Mouse (Mus musculus) megakaryocyte, embryonic 14.5 days (primary cell): ENCODE measurements around the gene Slc38a6. TPM values are rescaled to one million over a fixed set of nuclear protein-coding genes. Genes with fewer than 3 reads are reported as not detected.

Source experiments
- H3K27me3 ChIP-seq: replicated peaks from 2 replicates; pipeline ENCODE3; 2012; ENCODE audit warnings: inconsistent platforms
- H3K36me3 ChIP-seq: replicated peaks from 2 replicates; pipeline ENCODE3; 2012; ENCODE audit warnings: low read length, inconsistent platforms, mixed read lengths
- H3K4me1 ChIP-seq: 2 replicates; pipeline ENCODE4 v1.6.1; 2012; ENCODE audit warnings: inconsistent platforms
- H3K4me3 ChIP-seq: replicated peaks from 2 replicates; pipeline ENCODE3; 2012; ENCODE audit warnings: moderate library complexity, mild to moderate bottlenecking, inconsistent platforms
- H3K9me3 ChIP-seq: 2 replicates; pipeline ENCODE4 v1.6.1; 2012; ENCODE audit warnings: inconsistent platforms
- FLI1 ChIP-seq: IDR thresholded peaks from 2 replicates; pipeline ENCODE4 v1.6.1; 2012; ENCODE audit warnings: low read length, inconsistent platforms, mixed read lengths
- GATA1 ChIP-seq: IDR thresholded peaks from 3 replicates; pipeline ENCODE4 v1.6.1; 2012; ENCODE audit warnings: mixed read lengths, low read length, inconsistent platforms, borderline replicate concordance
- polyA plus RNA-seq: library from polyadenylated mRNA; stranded (reverse); fragments of >175 nt; gene quantifications from 2 replicates; pipeline ENCODE4 v1.2.3, GENCODE M21; 2012; ENCODE audit warnings: low replicate concordance; ENCODE audit not compliant: insufficient read depth

The Slc38a6 gene
- polyA plus RNA-seq, 1 experiment = 2.8 TPM

- peaks cover 21% of the 10 kb centered on the region for H3K36me3 ChIP-seq
- no peaks in the 10 kb centered on the region for H3K27me3 ChIP-seq
- no peaks in the 10 kb centered on the region for H3K9me3 ChIP-seq
- H3K4me3 ChIP-seq = peak overlapping the region; percentile 17
- H3K4me1 ChIP-seq = peaks cover 57% of the 10 kb centered on the region
- no peak for TF ChIP-seq FLI1
- no peak for TF ChIP-seq GATA1
Observed at GRCm38 (mm10) chr12:73334051-73334551, 47.5 kb downstream of the Slc38a6 start.

- Histone ChIP-seq H3K27me3 (no peaks in the 10 kb centered on the region), H3K9me3 (no peaks in the 10 kb centered on the region), H3K36me3 (peaks cover 18% of the 10 kb centered on the region), H3K4me3 (peak overlapping the region; percentile 35), H3K4me1 (peaks cover 58% of the 10 kb centered on the region)
- no peak for TF ChIP-seq FLI1
- TF ChIP-seq GATA1 = no peak
Observed at GRCm38 (mm10) chr12:73337127-73337526, 50.5 kb downstream of the Slc38a6 start.

GRCm38 (mm10) chr12:73340642-73341293, 54.2 kb downstream of the Slc38a6 start:
- Histone ChIP-seq H3K36me3 (peaks cover 34% of the 10 kb centered on the region), H3K4me1 (peaks cover 50% of the 10 kb centered on the region), H3K4me3 (no peak overlapping the region), H3K27me3 (no peaks in the 10 kb centered on the region), H3K9me3 (no peaks in the 10 kb centered on the region)
- TF ChIP-seq GATA1 = no peak
- no peak for TF ChIP-seq FLI1

- peak overlapping the region; percentile 85 for H3K4me3 ChIP-seq
Observed at GRCm38 (mm10) chr12:73341703-73342663, 55.4 kb downstream of the Slc38a6 start.

GRCm38 (mm10) chr12:73344300-73344699, 57.7 kb downstream of the Slc38a6 start:
- peaks cover 38% of the 10 kb centered on the region for H3K4me1 ChIP-seq
- TF ChIP-seq FLI1 (no peak), GATA1 (no peak)
- no peaks in the 10 kb centered on the region for H3K27me3 ChIP-seq
- no peak overlapping the region for H3K4me3 ChIP-seq
- peaks cover 52% of the 10 kb centered on the region for H3K36me3 ChIP-seq
- no peaks in the 10 kb centered on the region for H3K9me3 ChIP-seq

More at GRCm38 (mm10) chr12:73341703-73342663, 55.4 kb downstream of the Slc38a6 start:
- Histone ChIP-seq H3K27me3 (no peaks in the 10 kb centered on the region), H3K4me1 (peaks cover 43% of the 10 kb centered on the region), H3K36me3 (peaks cover 45% of the 10 kb centered on the region), H3K9me3 (no peaks in the 10 kb centered on the region)
- TF ChIP-seq FLI1 (no peak), GATA1 (no peak)

- peaks cover 50% of the 10 kb centered on the region for H3K36me3 ChIP-seq
- no peak overlapping the region for H3K4me3 ChIP-seq
- H3K9me3 ChIP-seq = no peaks in the 10 kb centered on the region
- peaks cover 31% of the 10 kb centered on the region for H3K4me1 ChIP-seq
- TF ChIP-seq GATA1 (no peak), FLI1 (no peak)
- H3K27me3 ChIP-seq = no peaks in the 10 kb centered on the region
Observed at GRCm38 (mm10) chr12:73345157-73345556, 58.6 kb downstream of the Slc38a6 start.

GRCm38 (mm10) chr12:73347202-73347601, 60.6 kb downstream of the Slc38a6 start:
- TF ChIP-seq FLI1 = no peak
- no peak for TF ChIP-seq GATA1
- peaks cover 61% of the 10 kb centered on the region for H3K36me3 ChIP-seq
- no peaks in the 10 kb centered on the region for H3K27me3 ChIP-seq
- no peak overlapping the region for H3K4me3 ChIP-seq
- H3K4me1 ChIP-seq = peaks cover 25% of the 10 kb centered on the region
- H3K9me3 ChIP-seq = no peaks in the 10 kb centered on the region

- H3K27me3 ChIP-seq = no peaks in the 10 kb centered on the region
- no peaks in the 10 kb centered on the region for H3K9me3 ChIP-seq
- H3K4me3 ChIP-seq = no peak overlapping the region
- peaks cover 20% of the 10 kb centered on the region for H3K4me1 ChIP-seq
- peaks cover 59% of the 10 kb centered on the region for H3K36me3 ChIP-seq
- TF ChIP-seq GATA1 = no peak
- no peak for TF ChIP-seq FLI1
Observed at GRCm38 (mm10) chr12:73350466-73350865, 63.9 kb downstream of the Slc38a6 start.

- H3K4me1 ChIP-seq = peaks cover 16% of the 10 kb centered on the region
- no peaks in the 10 kb centered on the region for H3K27me3 ChIP-seq
- no peak for TF ChIP-seq GATA1
- TF ChIP-seq FLI1 = no peak
- H3K36me3 ChIP-seq = peaks cover 55% of the 10 kb centered on the region
- no peaks in the 10 kb centered on the region for H3K9me3 ChIP-seq
- no peak overlapping the region for H3K4me3 ChIP-seq
Observed at GRCm38 (mm10) chr12:73350982-73351381, 64.4 kb downstream of the Slc38a6 start.
